Mouse (Mus musculus) kidney, postnatal 14 days (tissue): ENCODE data around the gene Gatad1.
"Not testable (repeated sequence)": the region's sequence is repeated elsewhere in the genome, so short reads cannot be mapped to it uniquely, and the experiment has no call there.

ENCODE experiments used
- DNase-seq: peaks from one replicate; pipeline ENCODE4 v3.0.0; 2022; ENCODE audit warnings: mixed read lengths

Gene Gatad1

DNA sequence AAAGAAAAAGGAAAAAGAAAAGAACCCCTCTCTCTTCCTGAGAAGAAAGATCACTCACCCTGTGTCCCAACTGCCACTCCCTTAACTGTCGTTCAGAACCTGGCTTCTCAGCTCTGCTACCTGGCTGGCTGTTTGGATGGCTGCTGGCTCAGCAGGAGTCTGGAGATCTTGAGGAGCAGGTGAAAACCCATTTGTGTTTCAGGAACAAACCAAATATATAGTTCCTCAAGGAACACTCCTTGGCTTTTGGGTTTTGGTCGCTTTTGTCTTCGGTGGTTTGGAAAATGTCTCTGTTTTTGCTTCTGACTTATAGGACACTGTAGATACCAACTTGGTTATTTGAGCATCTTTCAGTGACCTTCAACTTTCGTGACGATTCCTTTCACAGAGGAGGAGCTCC lies at the start of gene Gatad1:
TSS of gene Gatad1 (minus strand) at position 101 of the 400 bp plus-strand sequence.
- DNase-seq: no peak

DNA sequence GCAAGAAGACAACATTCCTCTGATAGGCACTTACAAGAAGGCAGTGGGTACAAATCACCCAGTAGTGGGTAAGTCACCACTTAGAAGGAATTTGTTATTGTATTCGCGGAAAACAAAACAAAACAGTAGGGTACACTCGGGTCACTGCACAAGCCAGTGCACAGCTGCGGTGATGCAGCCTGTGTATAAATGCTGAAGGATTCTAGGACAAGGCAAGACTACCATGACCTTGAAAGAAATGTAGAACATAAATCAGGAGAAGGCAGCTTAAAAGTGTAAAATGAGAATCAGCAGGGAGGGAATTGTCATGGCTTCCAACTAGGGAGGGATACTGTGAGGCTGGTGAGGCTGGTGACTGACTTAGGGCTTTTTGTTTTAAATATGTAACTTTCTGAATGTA lies 45.2 kb upstream of the Gatad1 start:
- DNase-seq: no peak

DNA sequence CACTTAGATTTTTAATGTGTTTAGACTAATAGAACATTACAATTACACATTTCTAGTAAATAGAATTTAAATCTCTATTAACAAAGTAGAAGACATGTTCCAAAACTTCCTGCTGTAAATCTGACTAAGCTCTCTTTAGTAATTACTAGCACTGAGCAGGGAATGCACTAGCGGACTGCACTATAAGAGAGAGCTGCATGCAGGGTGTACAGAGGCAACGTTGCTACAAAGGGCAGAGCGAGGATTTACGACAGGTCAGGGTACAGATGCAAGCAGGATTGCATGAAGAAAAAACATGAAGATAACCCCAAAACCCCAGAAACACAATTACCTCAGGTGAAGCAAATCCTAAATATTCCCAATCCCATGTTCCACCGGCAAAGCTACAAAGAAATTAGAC lies 43.0 kb upstream of the Gatad1 start:
- no peak for DNase-seq

GRCm38 (mm10) chr5:3696031-3696430 lies 39.0 kb upstream of the Gatad1 start:
- DNase-seq: no peak

DNA sequence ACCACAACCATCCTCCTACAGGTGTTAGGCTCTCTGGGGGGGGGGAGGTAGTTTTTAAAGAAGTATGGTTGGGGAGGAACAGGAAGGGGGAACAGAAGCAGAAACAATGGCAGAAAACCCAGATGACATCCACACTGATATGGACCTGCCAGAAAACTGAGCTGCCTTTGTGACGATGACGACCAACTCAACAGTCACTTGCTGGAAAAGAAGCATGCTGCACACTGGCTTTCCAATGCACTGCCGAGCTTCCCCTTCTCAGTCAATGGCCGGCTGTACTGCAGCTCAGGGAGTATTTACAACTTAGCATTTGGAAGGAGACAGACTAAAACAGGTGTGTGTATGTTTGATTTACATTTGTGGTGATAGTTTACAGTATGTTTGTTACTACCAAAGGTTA lies 38.2 kb upstream of the Gatad1 start:
- DNase-seq: no peak

- no peak for DNase-seq
These were observed 36.0 kb upstream of the Gatad1 start for GRCm38 (mm10) chr5:3692956-3693355.

DNA sequence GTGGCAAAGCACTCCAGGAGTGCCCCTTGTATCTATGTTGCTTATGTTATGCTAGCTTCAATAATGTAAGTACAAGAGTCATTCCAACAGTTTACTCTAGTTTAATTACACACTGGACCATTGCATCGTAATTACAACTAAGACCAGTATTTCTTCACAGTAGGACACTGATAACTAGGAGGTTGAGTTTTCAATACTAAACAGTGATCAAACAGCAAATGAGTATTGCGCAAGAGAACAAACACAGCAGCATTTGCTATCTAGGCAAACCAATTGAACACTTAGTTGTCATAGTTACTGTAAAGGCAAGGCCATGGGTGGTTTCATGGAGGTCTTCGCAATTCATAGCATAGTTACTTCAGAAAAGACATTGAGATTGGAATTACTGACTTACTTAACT lies 34.3 kb upstream of the Gatad1 start:
- DNase-seq: no peak

DNA sequence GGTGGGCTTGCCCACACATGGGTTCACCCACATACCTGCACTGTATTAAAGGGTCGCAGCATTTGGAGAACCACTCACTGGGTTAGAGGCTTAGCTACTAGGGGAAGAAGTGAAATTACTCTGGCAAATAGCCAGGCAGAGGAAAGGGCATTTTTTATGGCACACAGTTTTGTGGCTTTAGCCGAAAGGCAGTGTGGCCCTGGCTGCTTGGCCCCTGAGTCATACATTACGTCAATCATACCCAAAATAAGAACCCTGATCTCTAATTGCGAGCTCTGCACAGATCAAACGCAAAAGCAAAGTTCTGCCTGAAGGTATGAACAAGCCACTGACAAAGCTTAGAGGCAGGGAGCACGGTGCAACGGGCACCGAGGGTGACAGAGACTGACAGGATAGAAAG lies 31.3 kb upstream of the Gatad1 start:
- DNase-seq: no peak

GRCm38 (mm10) chr5:3669938-3670554 lies 13.1 kb upstream of the Gatad1 start:
- no peak for DNase-seq

DNA sequence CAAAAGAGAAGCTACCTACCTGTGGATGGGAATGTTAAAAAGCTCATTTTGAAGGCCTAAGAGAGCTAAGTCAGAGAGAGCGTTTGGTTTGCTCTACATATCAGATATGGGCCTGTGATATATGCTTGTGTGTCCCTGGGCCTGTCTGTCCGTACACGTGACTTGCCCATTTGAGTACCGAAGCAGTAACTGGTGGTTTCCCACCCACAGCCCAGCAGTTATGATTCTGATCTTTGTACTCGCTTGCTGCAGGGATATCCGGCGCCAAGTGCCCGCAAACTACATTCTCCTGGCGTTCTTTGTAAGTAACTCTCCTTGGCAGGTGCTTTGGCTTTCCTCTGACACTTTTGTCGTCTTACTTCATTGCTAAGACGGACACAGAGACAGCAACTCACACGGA lies 9.6 kb upstream of the Gatad1 start:
- DNase-seq: no peak

DNA sequence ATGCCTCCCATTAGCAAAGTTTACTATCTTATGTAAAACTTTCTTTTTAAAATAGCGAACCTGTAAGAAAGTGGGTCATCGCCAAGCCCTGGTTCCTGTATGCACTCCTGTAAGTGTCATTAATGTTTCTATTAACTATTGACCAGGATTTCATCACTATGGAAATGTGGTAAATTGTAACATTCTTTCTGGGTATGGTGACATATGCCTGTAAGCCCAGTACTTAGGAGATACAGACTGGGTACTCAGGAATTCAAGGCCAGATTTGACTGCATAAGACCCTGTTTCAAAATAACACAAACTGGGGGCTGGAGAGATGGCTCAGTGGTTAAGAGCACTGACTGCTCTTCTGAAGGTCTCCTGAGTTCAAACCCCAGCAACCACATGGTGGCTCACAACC lies 8.2 kb upstream of the Gatad1 start:
- DNase-seq: no peak

DNA sequence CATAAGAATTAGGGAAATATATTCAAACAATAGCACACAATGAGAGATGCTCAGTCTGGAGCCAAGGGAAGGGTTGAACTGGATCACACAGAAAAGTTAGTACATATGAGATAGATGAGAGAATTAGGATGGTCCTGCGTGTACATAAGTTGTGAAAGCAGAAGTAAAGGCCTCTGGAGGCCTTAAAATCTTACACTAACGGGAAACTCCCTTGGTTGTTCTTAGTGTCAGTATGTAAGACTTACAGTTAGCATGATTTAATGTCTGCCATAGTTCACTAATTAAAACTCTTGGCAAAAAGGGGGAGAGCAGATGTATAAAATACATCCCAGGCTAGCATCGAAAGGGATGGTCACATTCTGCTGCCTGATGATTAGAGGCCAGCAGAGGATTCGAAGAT lies 3.2 kb downstream of the Gatad1 start:
- no peak for DNase-seq

- DNase-seq: not testable (repeated sequence)
These were observed 3.9 kb downstream of the Gatad1 start for GRCm38 (mm10) chr5:3652903-3653575.

DNA sequence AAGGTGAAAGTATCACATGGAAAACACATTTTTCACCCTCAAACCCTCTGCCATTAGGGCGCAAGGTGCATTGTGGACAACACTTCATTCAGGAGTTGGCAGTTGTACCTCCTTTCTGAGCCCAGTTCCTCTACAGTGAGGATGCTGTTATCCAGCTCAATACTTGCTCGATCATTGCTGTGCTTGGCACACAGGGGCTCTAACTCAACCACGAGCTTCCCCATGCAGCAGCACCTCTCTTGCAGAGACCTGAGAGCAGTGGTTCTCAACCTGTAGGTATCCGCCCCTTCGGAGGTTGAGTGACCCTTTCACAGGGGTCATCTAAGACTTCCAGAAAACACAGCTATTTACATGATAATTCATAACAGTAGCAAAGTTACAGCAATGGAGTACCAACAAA lies 5.4 kb downstream of the Gatad1 start:
- no peak for DNase-seq

- no peak for DNase-seq
These were observed 6.1 kb downstream of the Gatad1 start, which contains the start of gene Tmbim7 for GRCm38 (mm10) chr5:3650881-3651280. TSS of gene Tmbim7 (plus strand) at chr5:3651181.

DNA sequence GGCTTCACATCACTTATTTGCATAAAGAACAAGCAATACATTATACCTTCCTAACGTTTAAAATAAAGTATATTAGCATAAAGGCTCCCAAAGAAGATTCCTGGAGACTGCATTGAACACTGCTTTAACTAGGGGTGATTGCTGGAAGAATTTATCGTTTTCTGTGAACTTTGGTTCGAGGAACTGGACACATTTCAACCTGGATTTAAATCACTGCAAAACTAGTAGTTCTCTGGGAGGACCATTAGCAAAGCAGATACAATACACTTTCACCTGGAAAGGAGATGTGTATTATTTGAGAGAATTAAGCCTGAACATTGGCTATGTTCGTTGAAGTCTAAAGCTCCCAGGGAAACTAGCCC lies 8.2 kb downstream of the Gatad1 start:
- no peak for DNase-seq

GRCm38 (mm10) chr5:3648206-3648848 lies 8.7 kb downstream of the Gatad1 start:
- DNase-seq: no peak

- DNase-seq: peak; percentile 95
These were observed 9.3 kb downstream of the Gatad1 start for GRCm38 (mm10) chr5:3647708-3648121.

DNA sequence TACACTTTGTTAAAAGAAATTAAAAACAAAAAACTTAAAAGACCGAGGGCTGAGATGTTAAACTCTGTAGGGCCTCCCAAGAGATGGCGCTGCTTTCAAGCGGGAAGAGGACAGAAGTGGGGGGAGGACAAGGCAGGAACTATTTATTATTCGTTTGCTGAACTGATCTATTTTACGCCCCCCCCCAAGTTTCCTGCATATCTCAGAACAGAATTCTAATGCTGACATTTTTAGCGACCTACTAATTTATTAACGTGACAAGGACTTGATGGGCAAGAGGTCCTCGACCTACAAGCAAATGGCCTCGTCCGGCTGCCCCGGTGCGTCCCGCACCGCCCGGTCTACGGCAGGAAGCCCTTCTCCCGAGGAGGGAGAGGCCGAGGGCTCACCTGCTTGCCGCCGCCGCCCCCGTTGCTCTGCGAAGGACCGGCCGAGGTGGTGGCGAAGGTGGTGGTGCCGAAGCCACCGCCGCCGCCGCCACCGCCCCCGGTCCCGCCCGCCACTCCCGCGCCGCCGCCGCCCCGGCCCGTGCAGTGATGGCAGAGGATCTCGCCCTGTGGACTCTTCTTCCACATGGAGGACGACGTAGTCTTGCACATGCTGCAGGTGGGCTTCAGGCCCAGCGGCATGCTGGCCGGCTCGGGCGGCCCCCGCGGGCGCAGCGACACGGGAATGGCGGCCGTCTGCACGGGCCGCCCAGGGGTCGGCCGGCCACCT lies 9.8 kb downstream of the Gatad1 start:
- DNase-seq: peak; percentile 63

- no peak for DNase-seq
These were observed 10.4 kb downstream of the Gatad1 start for GRCm38 (mm10) chr5:3646539-3646938.

DNA sequence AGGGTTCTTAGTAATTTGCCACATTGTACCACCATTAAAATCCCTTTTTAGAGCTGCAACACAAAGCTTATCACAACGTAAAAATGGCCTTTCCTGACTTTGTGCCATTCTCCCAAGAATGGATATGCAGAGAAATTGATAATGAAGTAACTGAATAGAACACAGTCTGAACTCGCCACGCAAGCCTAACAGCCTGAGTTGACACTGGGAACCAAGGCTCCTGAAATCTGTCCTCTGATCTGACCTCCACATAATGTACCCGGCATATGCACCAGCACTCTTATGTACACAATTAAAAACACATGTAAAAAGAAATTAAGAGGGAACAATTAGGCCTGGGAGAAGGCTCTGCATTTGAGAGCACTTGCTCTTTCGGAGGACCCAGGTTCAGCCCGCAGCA lies 11.7 kb downstream of the Gatad1 start:
- no peak for DNase-seq

DNA sequence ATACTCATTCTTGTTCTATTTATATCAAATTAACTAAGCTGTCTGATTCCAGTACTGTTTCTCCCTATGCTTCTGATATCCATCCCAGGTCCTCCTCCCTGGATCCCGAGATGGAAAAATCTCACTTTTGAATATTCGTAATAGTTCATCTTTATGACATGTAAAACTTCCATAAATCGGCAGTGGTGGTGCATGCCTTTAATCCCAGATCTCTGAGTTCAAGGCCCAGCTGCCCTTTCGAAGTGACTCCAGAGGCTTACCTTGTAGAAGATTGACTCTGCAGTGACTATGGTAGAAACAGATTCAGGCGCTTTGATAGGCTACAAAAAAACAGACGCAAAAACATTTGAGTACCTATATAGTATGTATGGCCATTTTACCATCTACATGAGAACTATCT lies 12.4 kb downstream of the Gatad1 start:
- no peak for DNase-seq

GRCm38 (mm10) chr5:3635286-3635685 lies 21.7 kb downstream of the Gatad1 start:
- DNase-seq: no peak

DNA sequence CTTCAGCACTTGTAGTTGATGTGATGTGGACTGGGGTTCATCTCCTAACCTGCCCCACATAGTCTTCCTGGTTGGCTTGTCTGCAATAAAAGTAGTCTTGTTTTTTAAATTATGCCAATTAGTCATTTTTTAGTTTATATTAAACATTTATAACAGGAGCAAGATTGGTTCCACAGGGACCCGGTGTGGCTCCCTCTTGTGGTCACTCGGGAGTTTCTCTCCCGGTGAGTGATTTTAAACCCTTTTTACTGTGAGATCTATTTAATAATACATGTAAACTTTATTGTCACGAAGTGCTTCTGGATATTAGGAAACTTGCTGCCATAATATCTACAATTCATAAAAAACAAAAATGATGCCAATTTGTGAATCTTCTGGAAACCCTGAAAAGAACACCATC lies 23.0 kb downstream of the Gatad1 start:
- no peak for DNase-seq
